Mouse (Mus musculus) urinary bladder, adult 2 months (tissue): ENCODE results near the gene Ube2ql1. TPM values are rescaled to one million over a fixed set of nuclear protein-coding genes. Genes with fewer than 3 reads are reported as not detected.
A peak's percentile ranks its signal among the peaks of the same experiment; 100 is the strongest.

Experiments
- DNase-seq: peaks from one replicate; pipeline ENCODE4 v3.0.0; 2022; ENCODE audit warnings: low spot score
- polyA plus RNA-seq: library from polyadenylated mRNA; depleted of rRNA; stranded (reverse); fragments of >200 nt; gene quantifications from 2 replicates; pipeline ENCODE4 v1.2.3, GENCODE M21; 2012; rRNA removed

Ube2ql1 gene
- 1.2 and 2.2 TPM in 2 replicates for polyA plus RNA-seq

- DNase-seq, result peak; percentile 72
Observed at GRCm38 (mm10) chr13:69739759-69740135, at the start of gene Ube2ql1. Gene Ube2ql1 (minus strand): TSS chr13:69739889.

- no peak for DNase-seq
Observed at GRCm38 (mm10) chr13:69788704-69789103, 49.0 kb upstream of the Ube2ql1 start.

GRCm38 (mm10) chr13:69778221-69778620, 38.5 kb upstream of the Ube2ql1 start:
- DNase-seq, result no peak

GRCm38 (mm10) chr13:69772358-69772757, 32.7 kb upstream of the Ube2ql1 start:
- no peak for DNase-seq

GRCm38 (mm10) chr13:69770538-69771456, 31.1 kb upstream of the Ube2ql1 start:
- DNase-seq, result no peak

- DNase-seq, result no peak
Observed at GRCm38 (mm10) chr13:69768152-69768551, 28.5 kb upstream of the Ube2ql1 start.

GRCm38 (mm10) chr13:69764646-69765045, 25.0 kb upstream of the Ube2ql1 start:
- no peak for DNase-seq

GRCm38 (mm10) chr13:69761393-69761792, 21.7 kb upstream of the Ube2ql1 start:
- no peak for DNase-seq

GRCm38 (mm10) chr13:69758979-69759378, 19.3 kb upstream of the Ube2ql1 start:
- no peak for DNase-seq

- no peak for DNase-seq
Observed at GRCm38 (mm10) chr13:69752875-69753274, 13.2 kb upstream of the Ube2ql1 start.

- DNase-seq, result no peak
Observed at GRCm38 (mm10) chr13:69751510-69751909, 11.8 kb upstream of the Ube2ql1 start.

GRCm38 (mm10) chr13:69748756-69749155, 9.1 kb upstream of the Ube2ql1 start:
- DNase-seq, result no peak

- peak; percentile 25 for DNase-seq
Observed at GRCm38 (mm10) chr13:69740331-69741285, 919 bp upstream of the Ube2ql1 start.

- DNase-seq, result no peak
Observed at GRCm38 (mm10) chr13:69739091-69739758, 464 bp downstream of the Ube2ql1 start.

GRCm38 (mm10) chr13:69738461-69738971, 1.2 kb downstream of the Ube2ql1 start:
- peak; percentile 25 for DNase-seq

GRCm38 (mm10) chr13:69737444-69738185, 2.1 kb downstream of the Ube2ql1 start:
- DNase-seq, result no peak

GRCm38 (mm10) chr13:69732636-69733035, 7.1 kb downstream of the Ube2ql1 start:
- DNase-seq, result no peak

GRCm38 (mm10) chr13:69725376-69725775, 14.3 kb downstream of the Ube2ql1 start:
- DNase-seq, result no peak

GRCm38 (mm10) chr13:69721141-69721540, 18.5 kb downstream of the Ube2ql1 start:
- no peak for DNase-seq

GRCm38 (mm10) chr13:69717860-69718598, 21.7 kb downstream of the Ube2ql1 start:
- DNase-seq, result no peak
